Mouse (Mus musculus) testis, adult 2 months (tissue): ENCODE results near the gene Cdt1.

Experiments used
- CTCF ChIP-seq: fragments of 200-500 bp; IDR thresholded peaks from 2 replicates; pipeline ENCODE4 v1.5.1; 2012; ENCODE audit warnings: low read depth, mild to moderate bottlenecking, inconsistent platforms, low read length, moderate library complexity; ENCODE audit not compliant: control insufficient read depth, insufficient read depth, insufficient replicate concordance
- POLR2A ChIP-seq: fragments of 200-500 bp; IDR thresholded peaks from 2 replicates; pipeline ENCODE4 v1.6.1; 2012; ENCODE audit warnings: low read depth, mild to moderate bottlenecking, inconsistent platforms, low read length, moderate library complexity; ENCODE audit not compliant: control insufficient read depth

GRCm38 (mm10) chr8:122604640-122605039, 36.8 kb downstream of the Cdt1 start:
- TF ChIP-seq CTCF (no peak), POLR2A (no peak)
